Mouse (Mus musculus): Measurements from ENCODE around the gene Palld.

DNA sequence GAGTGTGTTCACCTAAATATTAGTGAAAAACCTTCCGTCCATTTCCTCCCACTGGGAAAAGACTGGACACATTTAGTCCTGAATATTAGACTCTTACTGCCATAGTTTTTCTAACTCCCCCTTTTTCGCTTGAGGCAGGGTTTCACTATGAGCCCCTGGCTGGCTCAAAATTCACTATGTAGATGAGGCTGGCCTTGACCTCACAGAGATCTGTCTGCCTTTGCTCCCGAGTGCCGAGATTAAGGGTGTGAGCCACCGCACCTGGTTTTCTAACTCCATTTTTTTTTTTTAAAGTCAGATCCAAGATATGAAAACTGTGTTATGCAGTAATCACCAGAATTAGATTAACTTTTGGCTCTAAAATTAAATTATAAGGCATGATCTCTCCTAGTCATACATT lies 369.7 kb downstream of the Palld start:
- no peak for TF ChIP-seq GATA1 (IDR thresholded peaks at IDR 0.05; ENCODE audit: low read length)
- TF ChIP-seq TAL1 (IDR thresholded peaks at IDR 0.05; ENCODE audit: low read length) = no peak
